Mouse (Mus musculus) activated CD4-positive, CD25-positive, alpha-beta regulatory T cell, adult 4 months (primary cell): Measurements from ENCODE around the gene Mdfic. TPM values are rescaled to one million over a fixed set of nuclear protein-coding genes. Genes with fewer than 3 reads are reported as not detected.

Source experiments
- ATAC-seq: one replicate; pipeline ENCODE4 v1.8.0; 2017
- polyA plus RNA-seq, 2 experiments: library from polyadenylated mRNA; unstranded; fragments of 100-300 nt; shearing (Covaris generic); gene quantifications; one replicate each; pipeline ENCODE4 v1.2.1; 2017

Gene Mdfic
- polyA plus RNA-seq, 2 experiments from 2014 or later, result 16.2 to 20.8 TPM

DNA sequence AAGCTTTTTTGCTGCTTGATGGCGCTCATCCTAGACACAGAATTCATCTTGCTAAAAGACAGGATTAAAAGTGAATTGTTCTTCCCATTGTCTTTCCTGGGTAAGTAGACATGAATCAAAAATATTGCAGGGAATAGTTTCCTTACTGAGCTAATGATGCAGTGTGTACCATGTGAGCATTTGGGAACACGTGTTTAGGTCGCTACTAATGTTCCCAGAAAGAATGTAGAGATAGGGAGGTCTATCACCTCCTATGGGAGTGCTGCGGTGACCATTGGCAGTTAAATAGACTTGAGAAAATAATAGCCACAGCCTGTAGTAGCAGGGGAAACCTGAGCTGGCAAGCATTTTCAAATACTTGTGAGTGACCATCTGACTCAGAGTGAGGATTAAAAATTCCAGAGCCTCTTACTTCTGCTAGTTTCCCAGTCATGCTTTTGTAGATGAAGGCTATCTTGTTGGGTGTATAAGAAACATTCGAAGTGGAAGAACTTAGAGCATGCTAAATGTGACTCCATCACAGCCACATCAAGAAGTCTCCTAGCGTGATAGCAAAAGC lies 22.2 kb downstream of the Mdfic start:
- no peak for ATAC-seq

DNA sequence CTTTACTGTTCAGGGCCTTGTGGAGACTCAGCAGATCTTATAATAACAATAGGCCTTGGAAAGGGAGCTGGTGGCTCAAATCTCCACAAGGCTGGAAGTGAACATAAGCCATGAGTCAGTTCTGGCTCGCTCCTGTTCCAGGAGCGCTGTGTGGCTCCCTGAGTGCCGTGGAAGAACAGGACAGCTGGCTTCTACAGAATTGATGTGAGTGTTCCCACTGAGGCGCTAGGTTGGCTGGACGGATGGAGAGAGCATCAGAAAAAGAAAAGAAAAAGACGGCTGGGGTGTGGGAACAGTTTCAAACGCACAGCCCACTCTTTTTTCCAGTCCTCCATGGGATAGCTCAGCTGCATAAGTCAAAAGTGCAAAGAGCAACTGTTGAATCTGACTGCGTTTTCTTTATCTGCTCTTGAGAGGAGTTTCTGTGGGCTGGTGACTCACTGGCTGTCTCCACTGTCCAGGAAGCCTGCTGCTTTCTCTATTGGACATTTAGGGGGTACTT lies 22.9 kb downstream of the Mdfic start:
- ATAC-seq, result no peak

DNA sequence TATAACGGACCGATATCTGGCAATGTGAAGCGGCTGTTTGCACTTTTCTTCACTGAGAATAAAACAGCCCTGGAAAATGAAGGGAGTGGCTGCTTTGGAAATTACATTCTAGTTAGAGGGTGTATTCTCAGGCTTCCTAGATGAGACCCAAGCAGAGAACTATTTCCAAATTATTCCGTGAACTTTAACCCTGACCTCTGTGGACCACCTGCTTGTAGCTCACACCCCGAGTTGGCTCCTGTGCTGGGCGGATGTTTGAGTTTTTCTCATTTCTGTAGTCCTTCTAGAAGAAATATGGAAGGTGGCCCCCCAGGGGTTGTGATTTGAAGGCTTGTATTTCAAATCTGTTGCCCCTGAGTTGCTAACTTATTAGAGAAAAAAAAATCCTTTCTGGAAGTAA lies 23.3 kb downstream of the Mdfic start:
- ATAC-seq, result no peak

DNA sequence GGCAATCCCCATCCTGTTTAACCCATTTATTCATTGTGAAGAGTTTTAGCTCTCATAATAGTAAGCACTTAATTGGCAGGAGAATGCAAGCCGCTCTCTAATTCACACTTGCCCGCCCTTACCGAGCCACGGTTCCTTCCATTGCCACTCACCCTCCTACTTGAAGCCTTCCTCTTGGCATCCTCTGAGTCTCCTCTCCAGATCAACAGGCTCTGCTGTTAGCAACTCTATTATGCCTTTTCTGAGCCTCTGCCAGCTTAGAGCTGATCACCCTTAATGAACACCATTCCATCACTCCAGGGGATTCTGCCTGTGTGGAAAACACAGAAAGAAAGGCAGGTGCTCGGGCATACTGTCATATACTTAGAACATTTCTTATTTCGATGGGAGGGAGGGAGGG lies 24.9 kb downstream of the Mdfic start:
- ATAC-seq, result no peak

DNA sequence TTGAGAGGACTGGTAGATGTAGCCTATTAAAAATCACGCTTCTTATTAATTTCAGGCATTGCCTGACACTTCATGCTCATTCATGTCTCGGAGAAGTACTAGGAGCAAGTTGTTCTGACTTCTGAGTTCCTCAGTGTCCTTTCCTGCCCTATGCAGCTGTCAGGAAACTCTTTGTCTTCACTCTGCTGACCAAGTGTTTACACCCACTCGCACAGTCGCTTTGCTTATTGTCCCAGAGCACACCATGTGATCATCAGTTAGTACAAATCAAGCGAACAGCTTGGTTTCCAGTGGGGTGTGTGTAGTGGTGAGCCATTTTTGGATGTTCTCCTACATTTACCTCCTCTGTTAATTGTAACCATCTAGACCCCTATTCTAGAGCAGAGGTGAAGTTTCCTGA lies 25.4 kb downstream of the Mdfic start:
- no peak for ATAC-seq

DNA sequence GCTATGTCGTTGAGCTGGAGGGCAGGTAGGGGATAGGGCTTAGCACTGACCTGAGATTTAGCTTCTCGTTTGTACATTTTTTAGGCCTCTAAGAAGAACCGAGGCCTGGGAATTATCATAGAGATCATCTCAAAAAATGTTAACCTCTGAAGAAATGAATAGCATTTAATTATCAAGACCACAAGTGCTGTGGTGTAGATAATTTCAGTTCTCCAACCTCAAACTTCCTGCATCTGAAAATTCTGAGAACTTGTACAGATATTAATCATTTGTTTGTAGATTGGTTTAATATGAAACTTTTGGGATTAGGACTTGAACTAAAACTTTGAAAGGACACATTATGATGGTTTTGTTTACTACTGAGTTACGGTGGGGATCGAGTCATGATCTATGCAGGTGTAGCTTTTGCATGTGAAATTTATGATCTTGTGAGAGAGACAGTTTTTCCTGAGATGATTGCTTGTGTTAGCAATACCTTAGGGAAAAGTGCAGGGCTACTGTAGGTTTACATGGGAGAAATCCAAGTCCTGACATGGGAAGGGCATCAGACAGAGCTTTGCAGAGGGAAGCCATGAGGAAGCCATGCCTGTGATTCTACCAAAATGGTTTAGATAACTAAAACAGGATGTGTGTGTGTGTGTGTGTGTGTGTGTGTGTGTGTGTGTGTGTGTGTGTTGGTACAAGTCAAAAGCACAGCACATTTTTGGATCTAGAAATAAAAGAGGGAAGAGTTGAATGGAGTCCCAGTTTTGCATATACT lies 27.1 kb downstream of the Mdfic start:
- ATAC-seq, result peak; percentile 57

DNA sequence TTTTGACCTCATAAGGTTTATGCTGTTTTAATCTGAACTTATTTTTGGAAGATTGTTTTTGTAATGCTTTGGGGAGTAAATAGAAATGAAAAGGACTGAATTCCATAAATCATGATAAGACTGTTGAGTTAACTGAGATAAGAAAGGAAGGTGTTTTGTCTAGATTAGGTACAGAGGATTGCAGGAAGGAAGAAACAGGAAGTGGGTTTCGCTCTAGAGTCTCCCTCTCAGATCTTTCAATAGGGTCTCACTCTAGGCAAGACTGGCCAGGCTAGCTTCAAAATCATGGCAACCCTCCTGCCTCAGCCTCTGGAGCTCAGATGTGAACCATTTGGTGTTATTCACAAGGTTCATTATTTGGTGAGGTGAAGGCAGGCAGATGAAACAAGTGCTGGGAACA lies 27.8 kb downstream of the Mdfic start:
- peak; percentile 53 for ATAC-seq

DNA sequence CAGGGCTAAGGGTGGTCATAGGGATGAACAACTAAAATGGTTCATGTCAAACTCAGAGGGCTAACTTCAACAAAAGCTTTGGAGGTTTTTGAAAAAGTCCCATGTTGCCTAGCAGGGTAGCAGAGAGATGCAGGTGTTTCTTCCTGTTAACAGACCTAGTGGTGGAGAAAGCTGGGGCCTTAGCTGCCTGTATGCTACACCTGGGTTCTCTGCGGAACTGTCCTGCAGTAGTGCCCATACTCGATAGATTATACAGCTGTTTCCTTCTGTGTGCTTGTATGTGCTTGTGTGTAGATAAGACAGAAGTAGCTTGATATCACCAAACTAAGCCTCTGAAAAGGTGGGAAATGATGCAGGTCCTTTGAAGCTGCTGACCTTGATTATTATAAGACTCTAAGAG lies 28.5 kb downstream of the Mdfic start:
- no peak for ATAC-seq

DNA sequence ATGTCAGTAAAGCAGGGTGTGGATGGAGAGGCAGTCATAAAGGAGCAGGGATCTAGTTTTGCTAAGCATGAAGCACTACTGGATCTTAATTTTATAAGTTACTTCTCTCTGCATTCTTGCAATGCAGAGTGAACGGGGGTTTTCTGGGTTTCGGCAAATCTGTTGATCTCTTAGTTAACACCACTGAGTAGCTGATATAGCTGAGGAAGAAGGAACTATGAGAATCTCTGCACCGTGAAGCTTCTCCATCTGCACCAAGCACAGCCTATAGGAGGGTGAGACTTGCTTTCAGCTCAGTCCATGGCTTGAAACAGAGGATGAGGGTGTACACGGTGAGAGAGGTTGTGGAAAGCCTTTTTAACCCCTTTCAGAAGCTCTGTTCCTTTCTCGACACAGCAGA lies 29.6 kb downstream of the Mdfic start:
- no peak for ATAC-seq

DNA sequence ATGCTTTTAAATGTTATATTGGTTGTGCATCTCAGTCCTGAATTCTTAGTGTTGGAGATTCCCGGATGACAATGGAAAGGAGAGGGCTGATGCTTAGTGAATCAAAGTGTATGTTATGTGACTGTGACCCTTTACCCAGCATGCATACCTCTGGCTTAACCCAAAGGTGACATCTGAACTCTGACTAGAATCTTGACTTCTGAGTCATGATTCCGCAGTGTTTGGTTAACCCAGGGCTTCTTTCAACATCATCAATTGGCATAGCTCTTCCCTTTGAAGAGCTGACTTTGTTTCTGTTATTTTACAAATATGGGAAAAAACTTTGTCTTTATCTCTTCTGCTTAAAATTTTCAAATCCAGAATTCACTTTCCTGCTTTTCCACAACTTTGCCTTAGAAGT lies 30.9 kb downstream of the Mdfic start:
- ATAC-seq, result no peak

DNA sequence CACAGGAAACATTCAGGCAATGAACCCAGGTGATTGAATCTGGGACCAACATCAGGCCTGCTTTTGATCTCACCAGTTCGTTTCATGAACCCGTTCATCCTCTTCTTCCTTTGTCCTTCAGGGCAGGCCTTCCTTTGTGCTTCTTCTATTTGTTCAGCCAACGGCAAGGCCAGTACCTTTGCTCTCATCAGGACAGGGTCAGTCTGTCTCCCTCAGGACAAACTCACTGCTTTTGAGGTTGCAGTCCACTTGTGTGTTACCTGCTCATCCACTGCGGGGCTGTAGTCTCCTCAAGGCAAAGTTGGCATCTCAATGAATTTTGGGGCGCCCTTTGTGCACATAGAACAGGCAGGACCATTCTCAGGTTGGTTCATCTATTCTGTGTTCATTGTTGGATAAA lies 31.7 kb downstream of the Mdfic start:
- ATAC-seq, result no peak

DNA sequence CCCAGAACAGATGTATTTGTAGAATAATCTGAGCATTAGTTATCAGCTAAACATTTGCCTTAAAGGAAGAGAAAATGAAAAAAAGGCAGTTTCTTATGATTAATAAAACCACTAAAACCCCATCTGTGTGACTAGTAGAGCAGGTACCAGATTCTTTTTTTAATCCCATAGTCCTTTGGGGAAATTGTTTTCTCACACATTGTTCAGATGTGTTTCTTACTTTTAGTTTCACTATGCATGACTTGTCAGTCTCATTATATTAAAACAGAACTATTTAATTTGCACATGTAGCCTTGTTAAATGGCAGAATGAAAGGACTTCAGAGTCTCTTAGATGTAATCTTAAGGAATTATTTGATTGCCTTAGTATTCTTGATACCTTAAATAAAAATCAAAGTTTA lies 32.7 kb downstream of the Mdfic start:
- ATAC-seq, result peak; percentile 56

DNA sequence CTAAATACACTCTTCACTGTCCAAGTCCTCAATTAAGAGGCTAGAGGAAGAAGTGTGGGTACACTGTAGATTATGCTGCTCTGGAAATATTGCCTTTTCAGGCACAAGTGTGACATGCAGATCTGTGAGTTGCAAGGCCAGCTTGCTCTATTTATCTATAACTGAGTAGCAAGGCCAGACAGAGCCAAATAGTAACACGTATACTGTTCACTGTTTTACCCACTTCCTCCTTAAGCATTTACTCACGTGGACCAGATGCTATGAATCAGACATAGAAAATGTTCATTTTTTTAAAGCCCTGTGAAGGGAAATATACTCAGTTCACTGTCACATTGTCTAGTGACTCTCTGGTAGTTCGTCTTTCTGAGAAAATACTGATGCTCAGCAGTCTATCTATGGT lies 37.9 kb downstream of the Mdfic start:
- peak; percentile 86 for ATAC-seq

DNA sequence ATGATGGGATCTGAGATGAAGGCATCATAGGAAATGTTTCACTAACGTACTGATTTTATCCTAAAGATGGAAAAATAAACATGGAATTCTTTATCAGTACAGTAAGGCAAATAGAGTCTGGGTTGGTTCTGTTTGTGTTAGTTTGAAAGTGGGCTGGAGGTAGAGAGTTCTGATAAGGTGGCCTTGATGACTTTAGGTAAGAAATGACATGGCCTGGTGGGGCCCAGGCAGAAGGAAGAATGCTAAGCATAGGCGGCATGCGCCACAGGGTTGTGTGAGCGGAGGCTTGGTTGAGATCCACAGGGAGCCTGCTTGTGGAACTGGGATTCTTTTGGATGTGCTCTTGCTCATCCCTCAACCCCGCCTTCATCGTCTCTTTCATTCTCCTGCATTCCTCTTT lies 40.3 kb downstream of the Mdfic start:
- no peak for ATAC-seq

DNA sequence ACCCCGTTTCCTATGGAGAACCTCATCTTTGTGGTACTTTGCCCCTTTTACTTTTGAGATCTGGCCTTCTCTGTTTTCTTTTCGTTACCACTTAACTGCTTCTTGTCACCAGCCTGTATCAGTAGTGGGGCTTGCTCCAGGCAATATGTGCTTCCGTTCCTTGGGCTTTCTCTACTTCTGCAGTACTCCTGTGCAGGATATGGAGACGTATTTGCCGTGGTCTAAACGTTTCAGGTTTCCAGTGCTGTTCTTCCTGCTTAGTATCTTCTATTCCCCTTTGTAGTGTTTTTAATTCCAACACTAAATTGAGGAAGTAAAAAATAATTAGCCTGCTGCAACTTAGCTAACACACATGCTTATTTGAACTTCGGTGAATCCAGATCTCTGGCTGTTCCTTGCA lies 43.6 kb downstream of the Mdfic start:
- no peak for ATAC-seq

DNA sequence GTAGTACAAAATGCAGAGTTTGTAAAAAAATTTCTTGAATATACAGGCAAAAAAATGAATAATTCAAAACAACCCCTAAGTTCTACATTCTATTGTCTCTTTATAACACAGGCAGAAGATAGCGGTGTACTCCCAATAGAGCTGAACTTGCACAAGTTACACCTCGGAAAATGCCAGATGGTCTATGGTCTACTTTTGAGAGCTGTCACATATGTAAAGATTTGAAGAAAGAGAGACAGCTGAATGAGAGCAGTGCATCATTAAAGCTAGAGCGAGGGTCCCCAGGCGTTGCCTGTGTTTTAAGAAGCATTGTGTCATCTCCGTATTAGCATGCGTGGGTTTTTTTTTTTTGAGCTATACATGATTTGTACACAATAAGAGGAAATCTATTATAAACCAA lies 47.0 kb downstream of the Mdfic start:
- no peak for ATAC-seq

DNA sequence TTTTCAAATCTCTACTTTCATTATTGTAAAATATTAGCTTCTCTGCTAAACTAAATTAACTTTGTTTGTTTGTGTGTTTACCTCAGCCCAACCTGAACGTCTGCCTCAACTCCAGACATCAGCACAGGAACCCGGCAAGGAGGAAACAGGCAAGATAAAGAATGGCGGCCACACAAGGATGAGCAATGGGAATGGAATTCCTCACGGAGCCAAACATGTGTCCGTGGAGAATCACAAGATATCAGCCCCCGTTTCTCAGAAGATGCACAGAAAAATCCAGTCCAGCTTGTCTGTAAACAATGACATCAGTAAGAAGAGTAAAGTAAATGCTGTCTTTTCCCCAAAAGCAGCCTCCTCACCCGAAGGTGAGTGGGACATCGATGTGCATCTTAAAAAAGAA lies 49.7 kb downstream of the Mdfic start:
- no peak for ATAC-seq

DNA sequence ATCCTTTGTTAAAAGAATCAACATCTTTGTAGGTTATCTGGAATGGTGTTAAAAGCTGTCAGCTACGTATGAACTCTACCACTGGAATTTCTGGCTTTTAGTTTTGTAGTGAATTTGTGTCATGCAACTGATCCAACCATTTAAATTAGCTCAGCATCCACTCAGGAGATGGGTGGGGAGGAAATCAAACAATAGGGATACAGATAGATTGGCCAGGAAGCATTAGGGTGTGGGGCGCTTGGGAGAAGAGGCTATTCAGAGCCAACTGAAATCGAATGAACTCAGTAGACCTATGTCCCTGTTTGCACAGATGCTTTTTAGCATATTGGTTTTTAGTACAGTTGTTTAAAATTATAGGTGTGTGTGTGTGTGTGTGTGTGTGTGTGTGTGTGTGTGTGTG lies 56.6 kb downstream of the Mdfic start:
- no peak for ATAC-seq

DNA sequence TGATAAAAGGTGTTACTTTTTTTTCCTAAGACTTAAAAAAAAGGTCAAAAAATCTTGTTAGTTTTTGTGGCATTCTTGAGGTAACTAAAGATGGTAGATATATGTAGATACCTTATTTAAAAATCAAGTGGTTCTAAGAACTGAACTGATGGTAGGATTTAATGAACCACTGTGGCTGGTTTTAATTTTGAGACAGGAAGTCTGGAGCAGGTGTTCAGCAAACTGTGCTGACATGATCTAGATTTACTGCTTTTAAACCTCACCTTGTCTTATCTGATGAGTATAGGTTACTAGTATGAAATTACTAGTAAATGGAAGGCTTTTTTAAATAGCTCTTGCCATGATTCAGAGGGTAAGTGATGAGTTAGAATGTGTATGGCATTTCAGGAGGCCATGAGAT lies 59.7 kb downstream of the Mdfic start:
- ATAC-seq, result peak; percentile 67

DNA sequence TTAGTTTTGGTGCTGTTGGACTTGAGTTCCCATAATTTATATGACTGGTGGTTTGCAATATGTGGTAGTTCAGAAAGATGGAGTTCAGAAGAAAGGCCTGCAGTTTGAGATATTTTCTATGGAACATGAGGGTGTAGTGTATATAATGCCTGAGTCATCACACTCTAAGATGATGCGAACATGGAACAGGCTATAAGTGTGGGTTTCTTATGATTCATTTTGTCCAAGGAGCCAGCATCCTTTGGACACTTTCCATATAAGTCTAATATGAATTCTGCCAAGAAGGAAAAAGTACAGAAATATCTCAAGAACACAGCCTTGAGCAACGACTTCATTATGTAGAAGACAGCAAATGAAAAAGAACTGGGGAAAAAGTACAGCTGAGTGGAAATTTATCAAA lies 60.2 kb downstream of the Mdfic start:
- no peak for ATAC-seq

DNA sequence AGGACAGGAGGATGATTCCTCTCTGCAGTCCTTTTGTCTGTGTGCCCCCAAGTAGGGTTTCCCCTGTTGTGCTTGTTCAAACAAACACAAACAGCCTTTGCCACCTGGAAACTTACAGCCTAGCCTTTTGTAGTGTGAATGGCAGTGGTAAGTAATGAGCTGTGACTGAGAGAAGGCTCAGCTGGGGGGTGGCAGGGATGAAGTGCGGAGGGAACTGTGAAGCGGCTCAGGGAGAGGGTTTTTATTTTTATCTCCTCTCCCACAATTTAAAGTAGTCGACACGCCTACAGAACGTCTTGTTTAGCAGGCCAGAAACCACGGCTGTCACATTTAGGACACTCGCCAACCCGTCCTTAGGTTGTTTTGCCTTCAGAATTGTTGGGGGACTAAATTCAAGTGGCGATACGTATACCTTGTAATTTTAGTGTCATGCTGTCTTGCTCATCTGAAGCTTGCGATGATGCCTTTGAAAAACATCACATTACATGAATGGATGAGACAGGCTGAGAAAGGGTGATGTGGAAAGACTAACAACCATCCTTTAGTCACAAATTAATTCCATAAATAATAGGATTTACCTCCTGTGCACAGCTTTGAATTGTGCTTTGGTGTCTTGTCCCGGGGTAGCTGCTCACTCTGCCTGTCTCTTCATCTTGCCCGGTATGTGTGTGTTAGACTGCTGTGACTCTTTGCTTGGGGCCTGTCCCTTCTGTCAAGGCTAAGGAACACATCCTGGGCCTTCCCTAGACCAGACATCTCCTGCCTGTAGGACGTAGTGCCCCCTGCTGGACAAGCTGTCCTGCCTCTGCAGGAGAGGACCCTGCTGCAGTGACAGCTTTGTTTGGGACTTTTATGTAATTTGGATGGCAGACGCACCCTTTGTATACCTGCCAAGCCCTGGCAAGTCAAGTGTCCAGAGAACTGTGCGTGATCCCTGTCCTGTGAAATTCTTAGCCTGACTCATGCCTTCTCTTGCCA lies 69.4 kb downstream of the Mdfic start:
- ATAC-seq, result peak; percentile 62

DNA sequence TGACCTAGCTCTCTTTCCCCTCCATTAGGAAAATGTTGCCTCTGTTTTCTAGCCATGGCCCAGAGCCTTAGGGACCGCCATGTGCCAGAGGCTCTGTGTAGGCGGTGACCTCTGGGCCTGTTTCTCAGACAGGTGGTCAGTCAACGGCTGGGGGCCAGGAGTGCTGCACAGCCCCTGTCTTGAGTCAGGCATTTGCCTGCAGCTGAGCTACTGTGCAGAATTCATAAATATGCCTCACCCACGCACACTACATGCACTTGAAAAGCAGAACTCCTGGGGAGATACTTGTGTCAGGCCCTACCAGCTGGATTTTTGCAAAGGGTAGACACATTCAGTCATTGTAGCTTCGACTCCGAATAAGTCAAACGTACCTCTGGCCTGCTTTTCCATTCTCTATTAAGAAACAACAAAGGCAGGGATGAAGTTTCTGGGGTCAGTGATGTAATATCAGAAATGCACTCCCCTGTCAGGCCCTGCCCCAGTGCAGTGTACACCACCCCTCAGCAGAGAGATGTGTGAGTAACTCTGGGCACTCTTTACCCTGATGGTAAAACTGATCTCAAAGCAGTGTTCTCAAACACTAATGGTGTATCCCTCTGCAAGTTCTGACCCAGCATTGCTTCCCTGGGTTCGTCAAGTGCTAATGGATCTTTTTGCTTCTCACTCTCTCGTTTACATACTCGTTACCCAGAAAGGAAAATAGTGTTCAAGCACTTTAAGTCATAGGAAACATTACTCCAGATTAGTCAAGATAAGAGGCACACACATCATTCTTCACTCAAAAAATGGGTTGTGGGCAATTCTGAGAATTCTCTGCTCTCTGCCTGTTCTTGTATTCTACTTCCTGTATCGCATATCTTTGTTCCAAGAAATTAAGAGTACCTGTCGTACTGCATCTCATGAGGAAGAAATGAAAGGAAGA lies 72.5 kb downstream of the Mdfic start:
- peak; percentile 48 for ATAC-seq
